Mouse (Mus musculus): Measurements from ENCODE around the gene Ttc9c.

Ttc9c gene

DNA sequence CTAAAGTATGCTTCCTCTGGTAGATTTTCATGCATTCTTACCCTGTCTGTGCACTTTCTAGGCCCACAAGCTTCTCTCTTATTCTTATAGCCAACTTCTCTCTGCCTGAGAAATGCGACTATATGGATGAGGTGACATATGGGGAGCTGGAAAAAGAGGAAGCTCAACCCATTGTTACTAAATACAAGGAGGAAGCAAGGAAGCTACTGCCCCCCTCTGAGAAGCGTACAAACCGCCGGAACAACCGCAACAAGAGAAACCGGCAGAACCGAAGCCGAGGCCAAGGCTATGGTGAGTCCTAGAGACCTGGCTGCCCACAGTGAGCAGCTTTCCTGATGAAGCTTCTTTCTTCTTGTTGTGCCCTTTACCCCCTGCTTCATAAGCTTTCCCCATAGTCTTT is 10.5 kb upstream of the Ttc9c start, which contains the start of gene AC129217.1:
TSS of gene AC129217.1 (plus strand) at position 114 of the 400 bp plus-strand sequence.
- DNase-seq: no peak

DNA sequence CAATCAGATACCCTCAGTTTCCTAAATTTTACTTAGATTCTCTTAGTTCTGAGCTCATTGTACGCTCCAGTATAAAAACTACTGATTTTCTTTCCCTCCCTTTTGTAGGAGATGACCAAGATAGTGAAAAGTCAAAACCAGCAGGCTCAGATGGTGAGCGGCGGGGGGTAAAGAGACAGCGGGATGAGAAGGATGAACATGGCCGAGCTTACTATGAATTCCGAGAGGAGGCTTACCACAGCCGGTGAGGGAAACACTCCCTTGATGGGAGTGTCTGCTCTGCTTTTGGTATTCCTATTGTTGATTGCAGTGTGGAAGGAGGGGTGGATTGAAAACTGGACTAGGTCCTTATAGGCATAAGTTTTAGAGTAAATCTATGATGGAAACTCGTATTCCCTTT is 3.6 kb upstream of the Ttc9c start:
- DNase-seq: no peak

DNA sequence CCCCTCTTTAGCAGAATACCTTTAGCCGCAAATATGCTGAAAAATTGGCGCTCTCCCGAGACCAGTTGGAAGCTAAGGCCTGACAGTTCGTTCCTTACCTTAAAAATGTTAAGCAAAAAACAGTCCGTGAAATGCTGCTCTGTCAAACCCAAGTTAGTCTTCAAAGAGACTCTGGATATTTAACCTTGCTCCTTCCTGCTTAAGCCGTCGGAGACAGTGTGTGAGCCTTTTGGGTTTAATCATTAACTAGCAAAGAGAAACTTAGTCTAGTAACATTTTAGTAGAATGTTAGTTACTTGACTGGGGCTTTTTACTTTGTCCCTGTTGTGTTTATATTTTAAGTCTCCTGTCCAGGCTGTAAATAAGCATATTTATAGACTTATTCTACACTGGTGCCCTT is 2.0 kb upstream of the Ttc9c start:
- no peak for DNase-seq

DNA sequence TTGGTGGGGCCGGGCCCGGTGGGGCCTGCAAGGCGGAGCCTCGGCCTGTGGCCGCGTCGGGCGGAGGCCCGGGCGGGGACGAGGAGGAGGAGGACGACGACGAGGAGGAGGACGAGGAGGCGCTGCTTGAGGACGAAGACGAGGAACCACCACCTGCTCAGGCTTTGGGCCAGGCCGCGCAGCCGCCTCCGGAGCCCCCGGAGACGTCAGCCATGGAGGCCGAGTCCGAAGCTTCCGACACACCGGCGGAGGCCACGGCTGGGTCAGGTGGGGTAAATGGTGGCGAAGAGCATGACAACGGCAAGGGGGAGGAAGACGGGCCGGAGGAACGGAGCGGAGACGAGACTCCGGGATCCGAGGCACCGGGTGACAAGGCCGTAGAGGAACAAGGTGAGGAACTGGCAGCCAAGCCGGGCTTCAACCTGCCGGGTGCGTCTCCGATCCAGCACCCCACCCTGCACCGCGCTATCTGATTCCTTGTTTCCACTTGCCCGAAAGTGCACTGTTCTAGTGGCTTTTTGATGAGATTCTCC is 1.4 kb upstream of the Ttc9c start:
- DNase-seq: no peak

DNA sequence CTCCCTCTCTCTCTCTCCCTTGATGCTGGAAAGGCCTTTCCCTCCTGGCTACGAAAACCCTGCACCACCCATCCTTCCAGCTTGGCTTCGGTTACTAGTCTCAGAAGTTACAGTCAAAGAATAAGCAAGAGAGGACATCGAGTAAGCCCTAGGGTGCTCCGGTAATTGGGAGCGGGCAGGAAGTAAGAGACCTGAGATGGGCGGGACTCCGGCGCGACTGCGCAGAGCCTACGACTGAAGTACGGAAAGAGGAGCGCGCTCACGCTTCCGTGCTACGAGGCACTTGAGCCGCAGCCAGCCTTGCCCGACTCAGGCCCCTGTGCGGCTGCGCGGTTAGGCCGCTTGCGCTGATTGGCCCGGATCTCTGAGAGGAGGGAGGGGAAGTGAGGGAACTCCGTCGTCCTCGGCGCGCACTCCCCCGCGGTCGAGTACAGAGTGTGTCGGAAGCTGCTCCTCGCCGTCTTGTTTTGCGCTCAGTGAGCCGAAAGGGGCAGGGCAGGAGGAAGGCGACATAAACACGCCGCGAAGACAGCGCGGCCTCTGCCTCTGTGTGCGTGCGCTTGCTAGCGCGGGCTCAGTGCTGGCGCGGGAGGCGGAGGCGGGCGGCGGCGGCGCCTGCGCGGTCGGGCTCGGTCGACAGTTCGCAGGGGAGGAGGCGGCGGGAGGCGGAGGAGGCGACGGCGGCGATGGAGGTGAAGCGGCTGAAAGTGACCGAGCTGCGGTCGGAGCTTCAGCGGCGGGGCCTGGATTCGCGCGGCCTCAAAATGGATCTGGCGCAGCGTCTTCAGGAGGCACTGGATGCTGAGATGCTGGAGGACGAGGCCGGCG is 677 bp upstream of the Ttc9c start, which contains the start of gene Hnrnpul2:
TSS of gene Hnrnpul2 (plus strand) at position 415 of the 828 bp plus-strand sequence.
- DNase-seq: peak; percentile 99

DNA sequence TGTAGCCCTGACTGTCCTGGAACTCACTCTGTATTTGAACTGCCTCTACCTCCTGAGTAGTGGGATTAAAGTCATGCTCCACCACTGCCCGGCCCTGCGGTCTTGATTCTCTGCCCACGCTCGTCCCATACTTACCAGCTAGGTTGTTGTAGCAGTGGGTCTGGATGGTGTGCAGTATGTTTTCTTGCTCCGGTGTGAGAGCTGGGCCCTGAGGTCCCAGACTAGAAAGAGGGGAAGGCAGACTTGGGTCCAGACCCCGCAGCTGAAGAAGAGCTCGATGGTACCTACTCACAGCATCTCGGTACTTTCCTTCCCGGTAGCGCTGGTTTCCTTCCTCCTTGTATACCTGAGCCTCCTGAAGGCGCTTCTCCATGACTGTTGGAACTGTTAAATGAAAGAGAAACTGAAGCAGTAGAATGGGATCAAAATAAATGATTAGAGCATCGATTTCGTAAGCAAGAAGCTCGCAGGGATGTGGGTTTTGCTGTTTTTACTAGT is 783 bp downstream of the Ttc9c start:
- DNase-seq: no peak

DNA sequence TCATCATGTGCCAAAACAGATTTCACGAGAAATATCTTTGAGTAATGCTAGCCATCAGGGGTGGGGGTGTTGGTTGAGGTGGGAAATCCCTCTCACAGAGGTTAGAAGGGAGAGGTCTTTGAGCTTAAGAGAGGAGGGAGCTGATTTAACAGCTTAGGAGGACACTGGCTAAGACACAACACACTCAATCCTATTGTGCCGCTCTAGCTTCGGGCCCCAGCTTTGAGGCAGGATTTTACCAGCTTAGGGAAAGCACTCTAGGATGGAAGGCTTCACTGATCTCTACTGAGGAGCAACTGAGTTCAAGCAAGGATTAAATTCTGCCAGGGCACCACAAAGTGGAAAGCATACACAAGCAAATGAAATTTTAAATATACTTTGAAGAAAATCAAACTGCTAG is 2.1 kb downstream of the Ttc9c start:
- no peak for DNase-seq

DNA sequence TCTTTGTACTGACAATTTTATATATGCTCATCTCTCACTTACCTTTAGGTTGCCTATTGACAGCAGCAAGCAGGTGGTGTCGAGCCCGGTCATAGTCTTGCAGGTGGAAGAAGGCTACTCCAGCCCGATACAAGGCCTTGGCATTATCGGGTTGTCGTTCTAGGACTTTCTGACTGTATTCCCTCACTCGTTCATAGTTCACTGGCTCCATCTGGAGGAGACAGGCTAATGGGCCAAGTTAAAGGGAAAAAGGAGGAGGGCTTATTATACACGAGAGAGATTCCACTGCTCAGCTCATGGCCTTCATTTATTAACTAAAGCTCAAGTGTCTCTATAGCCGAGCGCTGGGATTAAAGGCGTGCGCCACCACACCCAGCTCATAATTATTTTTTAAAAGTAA is 3.3 kb downstream of the Ttc9c start:
- no peak for DNase-seq

DNA sequence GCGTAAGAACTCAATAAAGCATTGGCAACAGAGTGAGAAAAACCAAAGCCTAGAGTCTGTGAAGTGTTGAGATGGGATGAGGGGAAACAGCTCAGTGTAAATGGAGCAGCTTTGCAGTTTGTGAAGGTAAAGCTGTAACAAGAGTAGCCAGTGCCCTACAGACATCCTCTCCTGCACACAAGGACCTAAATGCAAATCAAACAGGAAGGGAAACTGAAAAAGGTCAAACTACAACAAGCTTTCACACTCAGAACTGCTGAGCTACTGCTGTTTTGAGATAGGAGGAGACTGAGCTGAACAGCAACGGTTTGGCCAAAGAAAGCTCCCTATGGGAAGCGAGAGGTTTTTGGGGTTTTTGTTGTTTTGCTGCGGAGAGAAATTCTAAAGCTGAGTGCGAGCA is 12.3 kb downstream of the Ttc9c start:
- no peak for DNase-seq

DNA sequence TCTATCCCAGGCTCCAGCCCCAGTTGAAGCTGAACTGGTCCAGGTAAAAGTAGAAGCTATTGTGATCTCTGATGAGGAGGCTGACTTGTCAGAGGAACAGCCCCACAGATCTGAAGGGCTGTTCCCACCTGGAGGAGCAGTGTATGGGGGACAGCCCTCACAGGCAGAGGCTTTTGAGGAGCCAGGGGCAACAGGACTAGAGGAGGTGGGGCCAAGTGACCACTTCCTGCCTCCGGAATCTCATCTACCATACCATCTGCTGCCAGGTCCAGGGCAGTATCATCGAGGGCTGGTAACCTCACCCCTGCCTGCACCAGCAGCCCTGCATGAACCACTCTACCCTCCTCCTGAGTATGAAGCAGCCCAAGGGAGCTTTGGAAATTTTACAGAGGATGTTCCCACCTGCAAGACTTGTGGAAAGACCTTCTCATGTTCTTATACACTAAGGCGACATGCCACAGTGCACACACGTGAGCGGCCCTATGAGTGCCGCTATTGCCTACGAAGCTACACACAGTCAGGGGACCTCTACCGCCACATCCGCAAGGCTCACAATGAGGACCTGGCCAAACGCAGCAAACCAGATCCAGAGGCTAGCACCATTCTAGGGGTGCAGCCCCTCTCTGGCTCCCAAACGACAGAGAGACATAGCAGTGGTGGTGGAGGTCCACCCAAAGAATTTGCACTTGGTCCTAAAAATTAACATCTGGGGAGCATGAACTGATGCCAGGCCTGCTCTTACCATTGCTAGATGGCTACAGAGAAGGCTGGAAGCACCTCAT is 15.1 kb downstream of the Ttc9c start:
- no peak for DNase-seq

DNA sequence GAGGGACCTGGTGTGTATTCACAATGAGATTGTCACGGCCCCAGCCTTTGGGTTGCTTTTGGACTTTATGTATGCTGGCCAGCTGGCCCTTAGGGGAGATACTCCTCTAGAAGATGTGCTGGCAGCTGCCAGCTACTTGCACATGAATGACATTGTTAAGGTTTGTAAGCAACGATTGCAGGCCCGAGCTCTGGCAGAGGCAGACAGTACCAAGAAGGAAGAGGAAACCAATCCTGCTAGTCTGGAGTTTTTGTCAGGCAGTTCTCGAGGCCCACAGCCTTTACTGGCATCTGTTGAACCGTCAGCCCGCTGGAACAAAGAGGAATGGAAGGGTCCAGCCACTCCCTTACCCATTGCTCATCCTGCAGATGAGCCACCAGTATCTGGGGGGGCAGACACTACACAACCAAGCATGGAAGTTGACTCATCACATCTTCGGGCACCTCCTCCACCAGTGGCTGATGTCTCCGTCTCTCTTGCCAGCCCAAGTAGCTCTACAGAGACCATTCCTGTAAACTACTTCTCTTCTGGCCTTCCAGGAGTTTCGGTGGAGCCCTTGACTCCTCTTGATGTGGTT is 15.8 kb downstream of the Ttc9c start:
- no peak for DNase-seq

DNA sequence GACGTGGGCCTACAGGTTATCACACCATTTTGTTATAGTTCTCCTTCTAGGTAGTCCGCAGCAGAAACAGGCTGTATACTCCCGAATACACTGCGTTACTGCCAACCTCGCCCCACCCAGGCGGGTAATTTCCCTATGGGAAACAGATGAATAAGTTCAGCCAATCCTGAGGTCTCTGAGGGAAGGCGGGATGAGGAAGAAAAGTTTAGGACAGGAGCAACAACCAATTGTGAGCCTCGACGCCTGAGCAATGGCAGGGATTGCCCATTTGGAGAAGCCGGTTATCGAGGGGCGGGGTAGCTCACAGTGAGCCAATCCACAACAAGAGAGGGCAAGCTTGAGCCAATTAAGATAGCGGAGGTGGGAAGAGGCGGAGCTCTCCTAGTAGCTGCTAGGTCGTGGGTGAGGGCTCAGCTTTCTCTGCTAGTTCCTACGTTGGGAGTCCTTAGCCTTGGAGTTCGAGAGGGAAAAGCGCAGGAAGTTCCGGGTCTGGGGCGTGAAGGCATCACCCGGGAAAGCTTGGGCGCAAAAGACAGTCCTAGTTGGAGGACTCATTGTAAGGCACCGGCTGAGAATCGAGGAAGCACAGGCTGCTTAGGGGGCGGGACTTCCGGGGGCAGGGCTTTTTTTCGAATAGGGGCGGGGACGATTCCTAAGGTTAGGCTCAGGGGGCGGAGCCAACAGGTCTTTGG is 16.9 kb downstream of the Ttc9c start, which contains the start of gene Zbtb3:
TSS of gene Zbtb3 (plus strand) at position 426 of the 692 bp plus-strand sequence.
- peak; percentile 97 for DNase-seq

DNA sequence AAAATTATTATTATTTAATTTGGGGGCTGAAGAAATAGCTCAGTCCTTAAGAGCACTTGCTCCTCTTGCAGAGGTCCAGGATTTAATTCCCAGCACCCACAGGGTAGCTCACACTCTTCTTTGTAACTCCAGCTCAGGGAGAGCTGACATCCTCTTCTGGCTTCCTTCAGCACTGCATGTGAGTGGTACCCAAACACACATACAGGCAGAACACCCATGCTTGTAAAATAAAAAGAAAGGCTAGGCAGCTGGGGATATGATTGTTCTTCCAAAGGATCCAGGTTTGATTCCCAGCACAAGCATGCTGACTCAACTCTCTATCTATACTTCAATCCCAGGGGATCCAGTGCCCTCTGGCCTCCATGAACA is 20.2 kb downstream of the Ttc9c start:
- no peak for DNase-seq

DNA sequence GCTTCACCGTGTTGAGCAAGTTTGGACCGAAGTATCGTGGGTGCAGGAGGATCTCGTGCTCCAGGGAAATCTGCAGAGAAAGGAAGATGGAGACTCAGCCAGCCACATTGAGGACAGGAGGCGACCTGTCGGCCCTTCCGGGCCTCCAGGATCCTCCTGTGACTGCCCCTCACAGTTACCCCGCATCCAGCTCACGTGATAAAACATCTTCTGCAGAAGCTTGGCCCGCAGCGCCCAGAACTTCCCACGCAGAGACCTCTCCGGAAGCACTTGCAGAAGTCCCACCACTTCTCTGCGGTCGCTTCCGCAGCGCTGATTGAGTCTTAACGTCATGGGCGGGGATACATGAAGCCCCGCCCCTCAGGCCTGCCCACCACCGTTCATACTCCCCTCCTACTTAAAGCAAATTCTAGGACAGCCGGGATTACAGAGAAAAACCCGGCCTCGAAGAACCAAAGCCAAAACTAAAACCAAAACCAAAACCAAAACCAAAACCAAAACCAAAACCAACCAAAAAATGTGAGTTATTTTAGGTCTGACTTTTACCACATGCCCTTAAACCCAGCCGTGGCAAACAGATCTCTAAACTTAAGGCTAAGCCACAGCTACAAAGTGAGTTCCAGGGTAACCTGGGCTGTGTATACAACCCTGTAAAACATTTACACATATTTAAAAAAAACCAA is 20.7 kb downstream of the Ttc9c start, which contains the start of gene Polr2g:
TSS of gene Polr2g (minus strand) at position 314 of the 683 bp plus-strand sequence.
- peak; percentile 96 for DNase-seq

DNA sequence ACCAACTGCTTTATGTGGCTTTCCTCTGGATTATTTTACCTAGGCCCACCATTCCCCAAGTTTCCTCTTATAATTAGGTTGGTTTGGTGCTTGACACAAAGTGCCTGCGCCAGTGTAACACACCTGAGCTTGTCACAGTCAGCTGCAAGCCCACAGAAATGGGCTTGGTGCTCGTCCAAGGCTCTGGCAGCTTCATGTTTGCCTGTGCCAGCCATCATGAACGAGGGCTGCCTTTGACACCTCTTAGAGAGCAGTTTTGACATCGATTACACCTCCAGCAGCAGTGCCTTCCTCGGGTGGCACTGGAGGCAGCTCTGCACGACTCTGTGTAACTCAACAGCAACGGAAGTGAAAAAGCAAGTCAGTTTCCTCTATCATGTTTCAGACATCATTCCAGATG is 29.0 kb downstream of the Ttc9c start:
- no peak for DNase-seq

DNA sequence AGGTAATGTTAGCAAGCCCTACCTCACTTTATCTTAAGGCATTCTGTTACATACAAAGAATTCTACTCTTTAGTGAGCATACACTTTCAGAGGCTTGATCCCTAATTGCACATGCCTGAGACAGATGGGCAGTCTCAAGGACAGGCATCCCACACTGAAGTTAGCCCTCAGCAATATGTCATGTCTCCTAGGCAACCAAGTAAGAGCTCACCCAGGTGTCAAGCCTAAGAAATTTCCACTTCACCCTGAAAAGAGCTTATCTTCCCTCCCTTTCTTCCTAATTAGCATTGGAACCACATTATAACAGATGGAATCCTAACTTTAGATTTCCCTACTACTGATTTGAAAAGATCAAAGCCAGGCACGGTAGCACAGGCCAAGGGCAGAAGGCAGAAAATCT is 30.0 kb downstream of the Ttc9c start:
- no peak for DNase-seq

DNA sequence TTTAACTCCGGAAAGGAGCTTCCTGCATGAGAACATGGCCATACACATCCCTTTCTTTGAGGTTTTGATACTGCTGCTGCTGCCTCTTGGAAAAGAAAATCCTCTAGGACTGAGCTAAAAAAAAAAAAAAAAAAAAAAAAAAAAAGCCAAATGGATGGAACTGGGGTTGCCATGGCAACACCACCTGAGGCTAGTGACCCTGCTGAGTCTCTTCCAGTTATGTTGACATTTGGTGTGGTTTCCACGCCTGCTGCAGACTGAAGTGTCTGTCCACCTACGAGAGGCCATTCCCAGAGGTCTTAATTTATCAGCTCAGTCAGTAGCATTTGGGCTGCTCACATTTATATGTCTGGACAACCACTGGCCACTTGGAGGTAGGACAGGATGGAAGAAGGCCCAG is 30.6 kb downstream of the Ttc9c start:
- DNase-seq: peak; percentile 41

DNA sequence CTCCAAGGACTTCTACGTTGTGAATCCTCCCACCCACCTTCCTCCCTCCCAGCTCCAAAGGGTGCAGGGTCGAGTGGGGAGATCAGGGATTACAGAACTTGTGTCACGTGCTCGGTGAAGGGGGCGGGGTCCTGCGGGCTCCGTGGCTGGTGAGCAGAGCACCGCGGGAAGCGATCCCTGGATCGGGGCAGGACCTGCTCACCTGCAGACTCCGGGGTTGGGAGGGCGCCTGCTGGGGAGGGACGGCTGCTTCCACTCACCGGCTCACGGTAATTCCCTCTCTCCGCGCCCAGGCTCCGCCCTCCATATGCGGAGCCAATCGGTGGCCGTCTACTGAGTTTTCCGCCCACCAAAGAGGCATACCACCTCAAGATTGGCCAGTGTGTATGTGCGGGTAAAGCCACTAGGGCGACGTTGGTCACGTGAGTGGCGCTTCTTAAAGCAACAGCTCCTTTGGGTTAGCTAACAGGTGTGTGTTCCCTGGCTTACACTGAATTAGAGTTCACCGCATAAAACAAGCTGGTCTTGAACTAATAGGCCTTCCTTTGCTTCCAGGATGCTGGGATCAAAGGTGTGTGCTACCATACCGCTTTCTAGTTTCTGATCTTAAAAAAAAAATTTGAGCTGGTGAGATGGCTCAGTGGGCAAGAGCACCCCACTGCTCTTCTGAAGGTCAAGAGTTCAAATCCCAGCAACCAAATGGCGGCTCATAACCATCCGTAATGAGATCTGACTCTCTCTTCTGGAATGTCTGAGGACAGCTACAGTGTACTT is 32.9 kb downstream of the Ttc9c start, which contains the start of gene Taf6l:
TSS of gene Taf6l (minus strand) at position 410 of the 774 bp plus-strand sequence.
- peak; percentile 96 for DNase-seq

DNA sequence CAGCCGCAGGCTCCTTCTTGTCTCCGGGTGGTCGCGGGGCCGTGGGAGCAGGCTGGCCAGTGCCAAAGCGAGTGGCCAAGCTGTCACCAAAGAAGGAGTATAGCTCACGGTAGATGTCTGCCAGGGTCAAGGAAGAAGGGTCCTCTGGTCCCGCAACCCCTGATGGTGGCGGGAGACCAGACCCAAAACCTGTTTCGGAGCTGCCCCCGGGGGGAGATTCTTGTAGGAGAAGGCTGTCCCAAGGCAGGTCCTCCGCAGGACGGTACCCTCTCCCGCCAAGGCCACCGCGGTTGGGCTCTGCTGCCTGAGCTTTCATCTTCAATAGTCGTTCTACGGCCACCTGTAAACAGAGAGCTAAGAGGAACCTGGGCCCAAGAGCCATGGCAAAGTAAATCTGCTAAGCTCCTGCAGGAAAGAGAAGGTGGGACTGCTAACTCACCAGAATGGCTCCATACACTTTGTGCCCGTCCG is 44.1 kb downstream of the Ttc9c start:
- no peak for DNase-seq

DNA sequence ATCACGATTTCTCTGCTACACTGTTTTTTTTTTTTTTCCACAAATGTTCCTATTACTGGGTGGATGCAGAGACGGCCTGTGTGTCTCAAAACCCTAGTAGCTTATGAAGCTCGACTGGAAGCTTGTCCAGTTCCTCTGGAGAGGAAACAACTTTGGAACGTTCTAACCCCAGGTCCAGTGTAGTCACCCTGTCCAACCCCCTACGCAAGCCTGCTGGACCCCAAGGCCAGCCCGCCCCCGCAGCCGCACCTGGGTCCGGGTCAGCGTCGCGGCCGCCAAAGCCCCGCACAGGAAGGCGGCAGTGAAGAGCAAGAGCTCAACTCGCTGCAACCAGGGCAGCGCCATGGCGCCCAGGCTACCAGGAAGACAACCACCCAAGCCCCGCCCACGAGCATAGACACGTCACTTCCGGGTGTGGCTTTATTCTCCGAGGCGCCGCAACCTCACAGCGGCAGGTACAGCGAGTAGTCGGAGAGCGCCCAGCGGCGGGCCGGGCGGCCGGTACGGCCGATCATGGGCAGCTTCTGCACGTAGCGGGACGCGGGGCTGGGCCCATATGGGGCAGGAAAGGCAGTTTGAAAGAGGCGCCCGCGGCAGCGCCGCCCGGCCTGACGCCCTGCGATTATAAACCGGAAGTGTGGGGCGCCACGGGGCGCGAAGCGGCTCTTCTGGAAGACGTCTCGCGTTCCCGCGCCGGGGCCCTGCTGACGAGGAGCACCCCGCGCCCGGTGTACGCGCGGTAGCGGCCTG is 44.9 kb downstream of the Ttc9c start, which contains the start of gene Tmem179b:
TSS of gene Tmem179b (minus strand) at position 382 of the 750 bp plus-strand sequence.
- peak; percentile 97 for DNase-seq

All from embryo, embryonic 11 days (tissue).